Mouse (Mus musculus): ENCODE results near the gene Srr. TPM values are rescaled to one million over a fixed set of nuclear protein-coding genes. Genes with fewer than 3 reads are reported as not detected.

Srr gene
- 1.6 and 2.1 TPM in 2 replicates for polyA plus RNA-seq (2012; rRNA removed)

GRCm38 (mm10) chr11:74925577-74926387 lies at the start of gene Srr, which contains the start of gene Smg6:
Gene Srr (minus strand): TSS chr11:74925948.
Gene Smg6 (plus strand): TSS chr11:74925823.

DNA sequence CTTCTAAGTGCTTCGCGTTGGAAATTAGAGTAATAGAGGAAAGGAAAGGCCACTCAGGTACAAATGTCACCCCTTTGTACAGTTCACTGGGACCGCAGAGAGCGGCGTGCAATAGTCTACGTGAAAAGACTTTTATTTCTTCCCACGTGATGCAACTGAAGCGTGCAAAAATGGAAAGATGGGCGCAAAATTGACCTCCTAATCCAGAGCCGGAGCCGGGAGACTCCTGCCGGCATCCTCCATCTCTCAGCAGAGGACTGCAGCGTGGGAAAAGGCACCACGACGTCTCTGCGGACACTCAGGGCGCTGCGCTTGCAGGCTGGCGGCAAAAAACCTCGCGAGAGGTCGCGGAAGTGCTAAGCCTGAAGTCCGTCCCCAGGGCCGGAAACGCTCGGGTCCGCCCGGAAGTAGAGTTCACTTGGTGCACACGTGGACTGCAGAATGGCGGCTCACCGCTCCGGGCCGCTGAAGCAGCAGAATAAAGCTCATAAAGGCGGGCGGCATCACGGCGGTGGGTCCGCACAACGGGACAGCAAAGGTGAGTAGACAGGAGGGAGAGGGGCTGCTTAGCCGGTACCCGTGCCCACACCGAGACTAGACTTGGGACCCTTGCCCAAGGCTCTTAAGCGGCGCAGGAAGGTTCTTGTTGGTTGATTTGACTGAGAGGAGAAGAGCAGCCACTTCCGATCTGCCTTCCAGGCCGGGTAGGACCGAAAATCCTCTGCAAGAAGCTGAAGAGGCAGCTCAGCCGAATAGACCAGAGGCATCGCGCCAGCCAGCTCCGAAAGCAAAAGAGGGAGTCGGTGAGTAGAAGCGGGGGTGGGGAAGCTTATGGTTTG lies 27.9 kb downstream of the Srr start, which contains the start of gene Tsr1:
Gene Tsr1, plus strand, starts transcription at position 394 of the 839 bp plus-strand sequence.

GRCm38 (mm10) chr11:74896901-74897677 lies 28.7 kb downstream of the Srr start, which contains the start of gene Sgsm2:
Gene Sgsm2 (minus strand): TSS chr11:74897060.

Other genes starting within 250 kb of the Srr start
- 2.2 and 3.3 TPM in 2 replicates for gene Pafah1b1, start 201.3 kb downstream of the Srr start, polyA plus RNA-seq (2012; rRNA removed)
- 0.59 and 1.2 TPM in 2 replicates for gene Mettl16, start 155.1 kb downstream of the Srr start, polyA plus RNA-seq (2012; rRNA removed)
- 9.7 and 10.1 TPM in 2 replicates for gene Mnt, start 95.0 kb downstream of the Srr start, polyA plus RNA-seq (2012; rRNA removed)
- 15.4 and 17.2 TPM in 2 replicates for gene Sgsm2, start 28.9 kb downstream of the Srr start, polyA plus RNA-seq (2012; rRNA removed)
- 2.2 and 3.2 TPM in 2 replicates for gene Tsr1, start 27.9 kb downstream of the Srr start, polyA plus RNA-seq (2012; rRNA removed)
- gene Smg6, start 125 bp downstream of the Srr start, polyA plus RNA-seq (2012; rRNA removed), result 13.5 and 13.9 TPM in 2 replicates
- gene Hic1, start 243.6 kb upstream of the Srr start, polyA plus RNA-seq (2012; rRNA removed), result 11.7 and 15.2 TPM in 2 replicates

All from stomach, adult 2 months (tissue).